Mouse (Mus musculus) kidney, embryonic 15.5 days (tissue): ENCODE data around the gene Pld3. TPM values are rescaled to one million over a fixed set of nuclear protein-coding genes. Genes with fewer than 3 reads are reported as not detected.
"Not testable (repeated sequence)": the region's sequence is repeated elsewhere in the genome, so short reads cannot be mapped to it uniquely, and the experiment has no call there.

Experiments used
- ATAC-seq: fragments of 200-750 bp; cut with Nextera tagmentation; replicated peaks from 2 replicates; pipeline ENCODE4 v1.8.0; 2017; ENCODE audit warnings: moderate TSS enrichment; ENCODE audit not compliant: low FRiP score
- H3K27ac ChIP-seq: fragments of 300-500 bp; sonication (generic); 2 replicates; pipeline ENCODE4 v1.5.1; 2015; ENCODE audit warnings: mild to moderate bottlenecking, inconsistent platforms
- H3K27me3 ChIP-seq: fragments of 300-500 bp; sonication (generic); 2 replicates; pipeline ENCODE4 v1.6.1; 2015; ENCODE audit warnings: inconsistent platforms
- H3K36me3 ChIP-seq: fragments of 300-500 bp; sonication (generic); 2 replicates; pipeline ENCODE4 v1.6.1; 2015; ENCODE audit warnings: inconsistent platforms
- H3K4me1 ChIP-seq: fragments of 300-500 bp; sonication (generic); 2 replicates; pipeline ENCODE4 v1.6.1; 2015; ENCODE audit warnings: inconsistent platforms
- H3K4me2 ChIP-seq: fragments of 300-500 bp; sonication (generic); 2 replicates; pipeline ENCODE4 v1.6.1; 2015; ENCODE audit warnings: moderate library complexity, mild to moderate bottlenecking, inconsistent platforms
- H3K4me3 ChIP-seq: fragments of 300-500 bp; sonication (generic); replicated peaks from 2 replicates; pipeline ENCODE4 v1.5.1; 2015; ENCODE audit warnings: mild to moderate bottlenecking, inconsistent platforms
- H3K9ac ChIP-seq: fragments of 300-500 bp; sonication (generic); 2 replicates; pipeline ENCODE4 v1.6.1; 2015; ENCODE audit warnings: mild to moderate bottlenecking, inconsistent platforms
- H3K9me3 ChIP-seq: fragments of 300-500 bp; sonication (generic); replicated peaks from 2 replicates; pipeline ENCODE4 v1.6.1; 2016; ENCODE audit warnings: inconsistent platforms
- WGBS: fragments of 180-500 bp; shearing (Covaris S2); methylation state at CpG from one replicate; pipeline ENCODE4 v1.1.7; 2015; ENCODE audit warnings: mixed read lengths; 5-methylcytosine and 5-hydroxymethylcytosine counted together
- polyA plus RNA-seq: library from polyadenylated mRNA; unstranded; fragments of >200 nt; fragmentation: Nextera tagmentation; extraction: Ambion mirVana; gene quantifications from 2 replicates; pipeline ENCODE4 v1.2.1, GENCODE M21; 2015

Gene Pld3
- polyA plus RNA-seq, 1 experiment from 2014 or later: 90.5 TPM

- Histone ChIP-seq H3K4me3 (no peak overlapping the region), H3K9me3 (no peaks in the 10 kb centered on the region), H3K4me2 (no peak overlapping the region), H3K36me3 (no peaks in the 10 kb centered on the region), H3K27me3 (no peaks in the 10 kb centered on the region), H3K4me1 (peaks cover 30% of the 10 kb centered on the region), H3K9ac (no peak overlapping the region), H3K27ac (no peak overlapping the region)
- no peak for ATAC-seq
- 85% methylated on average over 2 of the region's 2 CpGs for WGBS
Measured at GRCm38 (mm10) chr7:27510809-27511208, 42.2 kb downstream of the Pld3 start.

DNA sequence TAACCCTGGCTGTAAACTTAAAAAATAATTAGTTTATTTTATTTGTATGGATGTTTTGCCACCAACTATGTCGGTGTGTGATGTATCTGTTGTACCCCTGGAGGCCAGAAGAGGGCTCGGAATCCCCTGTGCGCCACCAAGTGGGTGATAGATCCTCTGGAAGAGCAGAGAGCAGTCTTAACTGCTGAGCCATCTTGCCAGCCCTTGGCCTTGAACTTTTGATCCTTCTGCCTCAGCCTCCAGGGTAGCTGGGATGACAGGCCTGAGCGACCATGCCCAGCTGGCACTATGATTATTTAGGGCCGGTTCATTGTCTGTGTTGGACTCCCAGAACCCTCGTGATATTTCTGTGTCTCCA is 44.4 kb downstream of the Pld3 start:
- Histone ChIP-seq H3K4me1 (peaks cover 24% of the 10 kb centered on the region), H3K4me3 (peak overlapping the region; percentile 66), H3K9ac (0 out of 2 replicates have a peak overlapping the region, but pooled peaks have one; percentile 17), H3K9me3 (no peaks in the 10 kb centered on the region), H3K36me3 (no peaks in the 10 kb centered on the region), H3K4me2 (peak overlapping the region; percentile 77), H3K27ac (peak overlapping the region; percentile 100), H3K27me3 (no peaks in the 10 kb centered on the region)
- peak; percentile 74 for ATAC-seq
- 25% methylated on average over 6 of the region's 6 CpGs for WGBS

- Histone ChIP-seq H3K4me1 (peaks cover 25% of the 10 kb centered on the region), H3K27ac (peak overlapping the region; percentile 100), H3K4me3 (peak overlapping the region; percentile 66), H3K9ac (peak overlapping the region; percentile 72), H3K27me3 (no peaks in the 10 kb centered on the region), H3K9me3 (no peaks in the 10 kb centered on the region), H3K4me2 (peak overlapping the region; percentile 77), H3K36me3 (no peaks in the 10 kb centered on the region)
- under 1% methylated on average over 54 of the region's 54 CpGs for WGBS
- ATAC-seq: peak; percentile 94
Measured at GRCm38 (mm10) chr7:27507711-27508647, 45.0 kb downstream of the Pld3 start.

DNA sequence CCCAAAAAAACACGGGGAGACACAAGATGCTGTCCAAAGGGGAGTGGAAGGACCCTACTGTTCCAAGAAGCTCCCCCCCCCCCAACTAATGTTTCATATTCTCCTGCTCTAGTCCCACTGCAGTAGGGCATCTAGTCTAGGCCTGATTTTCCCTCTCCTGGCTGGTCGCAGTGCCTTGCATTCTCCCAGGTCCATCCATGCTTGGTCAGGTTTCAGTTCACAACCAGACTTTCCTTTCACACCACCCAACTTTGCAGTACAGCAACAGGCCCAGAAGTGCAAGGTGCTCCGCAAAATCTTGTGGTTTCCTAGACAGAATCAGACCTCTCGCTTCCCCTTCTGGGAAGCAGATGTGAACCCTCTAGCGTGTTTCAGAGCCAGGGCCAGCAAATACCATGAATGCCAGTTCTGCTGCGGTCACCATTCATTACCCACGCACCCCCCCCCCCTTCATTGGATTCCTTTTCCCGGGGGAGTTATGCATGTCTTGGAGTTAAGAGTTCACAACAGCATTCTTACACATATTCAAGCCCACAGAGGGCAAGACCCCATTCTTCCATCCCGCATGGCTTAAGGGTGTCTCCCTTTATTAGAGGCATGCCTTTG is 46.1 kb downstream of the Pld3 start:
- WGBS: 33% methylated on average over 9 of the region's 9 CpGs
- Histone ChIP-seq H3K36me3 (no peaks in the 10 kb centered on the region), H3K27ac (peak overlapping the region; percentile 100), H3K4me1 (peaks cover 27% of the 10 kb centered on the region), H3K4me2 (peak overlapping the region; percentile 77), H3K27me3 (no peaks in the 10 kb centered on the region), H3K9me3 (no peaks in the 10 kb centered on the region), H3K9ac (peak overlapping the region; percentile 72; the same call in 1 of the 2 replicates), H3K4me3 (peak overlapping the region; percentile 66)
- ATAC-seq: no peak

- Histone ChIP-seq H3K4me2 (no peak overlapping the region), H3K36me3 (no peaks in the 10 kb centered on the region), H3K27ac (peak overlapping the region; percentile 28; the same call in 1 of the 2 replicates), H3K4me1 (peaks cover 15% of the 10 kb centered on the region), H3K27me3 (no peaks in the 10 kb centered on the region), H3K9ac (no peak overlapping the region), H3K4me3 (no peak overlapping the region), H3K9me3 (no peaks in the 10 kb centered on the region)
- no peak for ATAC-seq
- 66% methylated on average over 4 of the region's 4 CpGs for WGBS
Measured at GRCm38 (mm10) chr7:27501620-27502019, 51.4 kb downstream of the Pld3 start.

DNA sequence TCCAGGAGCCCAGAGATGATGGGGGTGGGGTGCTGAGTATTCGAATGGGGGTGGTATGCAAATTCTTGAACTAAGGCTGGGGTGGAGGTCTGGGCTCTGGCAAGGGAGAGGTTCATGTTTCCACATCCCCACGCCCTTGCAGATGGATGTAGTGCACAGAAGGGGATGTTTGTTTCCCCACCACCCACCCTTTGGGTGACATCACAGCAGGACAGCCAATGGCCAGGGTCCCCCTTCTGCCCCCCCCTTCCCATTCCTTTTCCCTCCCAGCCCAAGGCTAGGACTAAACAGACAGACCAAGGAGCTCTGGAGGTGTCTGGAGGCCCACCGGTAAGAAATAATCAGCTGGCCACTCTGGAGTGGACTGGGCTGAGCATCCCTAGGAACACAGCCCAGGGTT is 54.0 kb downstream of the Pld3 start, which contains the start of gene Prx:
TSS of gene Prx (plus strand) at position 289 of the 400 bp plus-strand sequence.
- H3K36me3 ChIP-seq: no peaks in the 10 kb centered on the region
- no peaks in the 10 kb centered on the region for H3K27me3 ChIP-seq
- 0 out of 2 replicates have a peak, but pooled peaks cover 9% of the 10 kb centered on the region for H3K4me1 ChIP-seq
- no peak within 1 kb of the TSS for H3K4me3 ChIP-seq
- no peak within 1 kb of the TSS for H3K27ac ChIP-seq
- no peak; the same call in 1 of the 2 replicates for ATAC-seq
- no peak within 1 kb of the TSS for H3K9ac ChIP-seq
- no peak within 1 kb of the TSS for H3K4me2 ChIP-seq
- 42% methylated on average over 3 of the region's 3 CpGs for WGBS
- H3K9me3 ChIP-seq: no peaks in the 10 kb centered on the region

GRCm38 (mm10) chr7:27494659-27495367 is 58.2 kb downstream of the Pld3 start:
- H3K4me2 ChIP-seq, H3K4me3 ChIP-seq, H3K9ac ChIP-seq, H3K9me3 ChIP-seq, H3K36me3 ChIP-seq, ATAC-seq, H3K27me3 ChIP-seq, H3K27ac ChIP-seq: not testable (repeated sequence)
- WGBS: 88% methylated on average over 9 of the region's 9 CpGs
- H3K4me1 ChIP-seq: peaks cover 30% of the 10 kb centered on the region

DNA sequence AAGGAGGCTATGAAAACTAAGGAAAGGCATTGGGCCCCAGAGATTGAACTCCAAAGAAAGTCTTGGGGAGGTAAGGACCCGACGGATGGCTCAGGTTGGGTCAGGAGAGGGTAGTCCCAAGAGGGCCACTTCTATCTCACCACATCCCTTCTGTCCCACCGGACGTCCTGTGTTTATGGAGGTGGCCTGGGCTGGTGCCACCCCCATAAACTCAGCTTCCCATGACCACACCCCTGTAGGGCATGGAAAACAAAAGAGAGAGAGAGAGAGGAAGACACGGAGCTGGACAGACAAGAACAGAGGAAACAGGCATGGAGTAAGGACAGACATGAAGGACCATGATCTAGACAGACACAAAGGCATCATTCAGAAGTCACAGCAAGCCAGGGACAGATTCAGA is 59.6 kb downstream of the Pld3 start:
- ATAC-seq: no peak
- Histone ChIP-seq H3K9ac (no peak overlapping the region), H3K4me2 (no peak overlapping the region), H3K9me3 (no peaks in the 10 kb centered on the region), H3K4me3 (no peak overlapping the region), H3K36me3 (peaks cover 9% of the 10 kb centered on the region), H3K27ac (no peak overlapping the region), H3K27me3 (no peaks in the 10 kb centered on the region), H3K4me1 (peaks cover 44% of the 10 kb centered on the region)
- WGBS: 78% methylated on average over 5 of the region's 5 CpGs

- ATAC-seq: no peak
- no peaks in the 10 kb centered on the region for H3K9me3 ChIP-seq
- no peak overlapping the region for H3K4me3 ChIP-seq
- H3K9ac ChIP-seq: no peak overlapping the region
- no peaks in the 10 kb centered on the region for H3K27me3 ChIP-seq
- peaks cover 9% of the 10 kb centered on the region for H3K36me3 ChIP-seq
- 69% methylated on average over 3 of the region's 3 CpGs for WGBS
- no peak overlapping the region for H3K27ac ChIP-seq
- peaks cover 48% of the 10 kb centered on the region for H3K4me1 ChIP-seq
- no peak overlapping the region for H3K4me2 ChIP-seq
Measured at GRCm38 (mm10) chr7:27493022-27493421, 60.0 kb downstream of the Pld3 start.

- Histone ChIP-seq H3K4me2 (no peak overlapping the region), H3K4me1 (peaks cover 46% of the 10 kb centered on the region), H3K36me3 (peaks cover 9% of the 10 kb centered on the region), H3K9ac (no peak overlapping the region), H3K9me3 (no peaks in the 10 kb centered on the region), H3K27ac (peak overlapping the region; percentile 97), H3K4me3 (no peak overlapping the region), H3K27me3 (no peaks in the 10 kb centered on the region)
- 75% methylated on average over 7 of the region's 7 CpGs for WGBS
- ATAC-seq: no peak
Measured at GRCm38 (mm10) chr7:27491856-27492255, 61.2 kb downstream of the Pld3 start.

DNA sequence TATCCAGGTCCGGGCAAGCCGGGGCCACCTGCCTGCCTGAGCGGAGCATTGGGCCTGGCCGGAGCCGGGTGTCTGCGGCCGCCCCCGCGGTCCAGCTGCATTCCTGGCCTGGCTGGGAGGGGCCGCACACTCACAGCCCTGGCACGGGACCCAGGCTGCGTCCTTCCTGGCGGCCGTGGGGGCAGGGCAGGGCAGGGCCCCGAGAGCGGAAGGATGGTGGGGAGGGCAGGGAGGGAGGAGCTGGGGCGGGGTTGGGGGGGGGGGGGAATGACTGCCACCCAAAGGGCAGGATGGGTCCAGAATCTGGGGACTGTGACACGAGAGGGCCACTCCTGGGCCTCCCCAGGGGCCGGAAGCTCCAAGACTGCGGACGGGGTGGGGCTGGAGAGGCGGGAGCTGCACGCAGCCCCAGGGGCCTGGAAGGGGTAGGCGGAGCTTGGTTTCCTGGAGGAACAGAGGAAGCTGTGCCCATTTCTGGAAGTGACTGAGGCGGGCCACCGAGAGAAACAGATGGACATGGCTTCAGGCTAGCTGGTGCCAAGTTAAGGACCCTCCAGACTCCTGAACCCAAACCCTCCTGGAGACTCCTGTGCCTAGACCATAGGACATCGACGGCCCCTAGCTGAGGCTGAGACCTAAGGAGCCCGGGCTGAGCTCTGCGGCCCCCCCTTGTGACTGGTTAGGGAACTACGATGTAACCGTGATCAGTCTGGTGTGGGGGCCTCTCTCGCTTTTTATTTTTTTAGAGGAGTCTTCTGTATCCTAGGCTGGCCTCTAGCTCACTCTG is 62.3 kb downstream of the Pld3 start:
- peaks cover 46% of the 10 kb centered on the region for H3K4me1 ChIP-seq
- peak overlapping the region; percentile 64 for H3K4me2 ChIP-seq
- peak; percentile 86 for ATAC-seq
- no peaks in the 10 kb centered on the region for H3K9me3 ChIP-seq
- H3K9ac ChIP-seq: peak overlapping the region; percentile 49
- peak overlapping the region; percentile 97 for H3K27ac ChIP-seq
- WGBS: 0% methylated on average over 30 of the region's 33 CpGs
- H3K36me3 ChIP-seq: peaks cover 9% of the 10 kb centered on the region
- H3K27me3 ChIP-seq: no peaks in the 10 kb centered on the region
- H3K4me3 ChIP-seq: peak overlapping the region; percentile 40
